Mouse (Mus musculus) thymus, postnatal 14 days (tissue): Measurements from ENCODE around the gene Prrt2.

ENCODE experiments used
- DNase-seq: peaks from one replicate; pipeline ENCODE4 v3.0.0; 2021

Prrt2 gene

DNA sequence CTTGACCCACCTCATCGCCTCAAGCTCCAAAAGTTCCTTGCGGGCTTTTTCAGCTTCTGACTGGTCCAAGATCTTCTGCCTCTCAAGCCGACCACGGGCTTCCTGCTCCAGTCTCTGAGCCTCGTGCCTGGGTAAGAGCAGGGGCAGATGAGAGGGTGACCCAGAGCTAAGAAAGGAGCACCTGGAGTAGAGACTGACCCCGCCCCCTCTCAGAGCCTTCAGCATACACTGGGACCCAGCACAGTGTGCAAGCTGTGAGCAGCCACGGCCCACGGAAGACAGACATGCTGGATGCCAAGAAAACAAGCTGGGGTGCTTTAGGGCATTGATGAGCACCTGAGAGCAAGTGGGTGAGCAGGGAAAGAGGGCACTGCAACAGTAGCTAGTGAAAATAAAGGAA, 32.2 kb downstream of the Prrt2 start:
- peak; percentile 72 for DNase-seq

DNA sequence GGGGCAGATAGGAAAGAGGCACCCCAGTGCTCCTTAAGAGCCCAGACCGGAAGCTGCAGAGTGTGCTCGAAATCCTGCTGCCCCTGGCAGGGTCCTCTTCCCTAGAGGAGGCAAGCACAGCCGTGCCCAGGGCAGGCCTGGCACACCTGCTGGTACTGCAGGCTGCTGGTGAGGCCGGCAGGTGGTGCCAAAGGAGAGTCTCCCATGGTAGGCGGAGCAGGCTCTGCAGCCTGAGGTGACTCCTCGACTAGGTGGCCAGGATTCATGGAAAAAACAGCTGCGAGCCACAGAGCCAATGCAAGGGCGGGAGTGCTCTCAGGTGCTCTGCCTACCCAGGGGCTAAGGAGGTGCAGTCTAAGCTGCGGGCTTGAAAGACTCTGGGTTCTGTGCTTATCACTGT, 34.7 kb downstream of the Prrt2 start:
- peak; percentile 62 for DNase-seq

DNA sequence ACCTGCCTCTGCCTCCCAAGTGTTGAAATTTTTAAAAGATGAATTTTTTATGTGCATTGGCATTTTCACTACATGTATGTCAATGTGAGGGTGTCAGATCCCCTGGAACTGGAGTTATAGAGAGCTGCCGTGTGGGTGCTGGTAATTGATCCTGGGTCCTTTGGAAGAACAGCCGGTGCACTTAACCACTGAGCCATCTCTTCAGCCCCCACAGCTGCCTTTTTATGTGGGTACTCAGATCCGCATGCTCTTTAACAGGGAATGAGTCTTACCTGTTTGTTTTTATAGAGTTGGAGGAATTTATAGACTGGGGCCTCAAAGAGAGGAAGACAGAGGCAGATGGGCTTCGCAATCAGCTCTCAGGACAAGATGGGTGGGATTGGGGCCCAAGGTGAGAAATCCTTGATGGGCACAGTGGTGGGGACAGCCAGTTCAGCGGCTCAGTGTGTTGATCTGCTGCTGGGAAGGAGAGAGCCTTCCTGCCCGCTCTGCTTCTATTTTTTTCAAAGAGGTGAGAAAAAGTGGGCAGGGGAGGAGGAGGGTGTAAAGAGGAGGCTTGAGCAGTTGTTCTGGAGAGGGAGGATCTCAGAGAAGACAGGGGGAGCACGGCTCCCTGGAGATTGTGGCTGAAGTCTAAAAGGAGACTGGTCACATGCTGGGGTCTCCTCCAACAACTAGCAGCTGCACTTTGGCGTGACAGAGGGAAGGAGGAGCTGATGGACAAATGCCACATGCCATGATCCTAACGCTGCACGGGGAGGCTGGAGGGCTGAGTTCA, 36.2 kb downstream of the Prrt2 start:
- no peak for DNase-seq

DNA sequence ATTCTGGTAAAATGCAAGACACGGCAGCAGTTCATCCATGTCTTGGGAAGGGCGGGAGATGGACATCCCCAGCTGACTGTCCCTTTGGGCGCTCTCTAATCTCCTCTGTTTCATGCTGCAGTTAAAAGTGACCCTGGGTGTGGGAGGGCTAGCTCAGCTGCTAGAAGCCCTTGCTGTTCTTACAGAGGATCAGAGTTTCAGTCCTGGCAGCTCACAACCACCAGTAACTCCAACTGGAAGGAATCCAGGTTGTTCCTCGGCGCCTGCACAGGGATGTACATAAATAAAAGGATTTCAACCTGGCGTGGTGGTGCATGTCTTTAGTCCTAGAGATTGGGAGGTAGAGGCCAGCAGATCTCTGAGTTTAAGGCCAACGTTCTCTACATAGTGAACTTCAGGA, 37.9 kb downstream of the Prrt2 start:
- no peak for DNase-seq

DNA sequence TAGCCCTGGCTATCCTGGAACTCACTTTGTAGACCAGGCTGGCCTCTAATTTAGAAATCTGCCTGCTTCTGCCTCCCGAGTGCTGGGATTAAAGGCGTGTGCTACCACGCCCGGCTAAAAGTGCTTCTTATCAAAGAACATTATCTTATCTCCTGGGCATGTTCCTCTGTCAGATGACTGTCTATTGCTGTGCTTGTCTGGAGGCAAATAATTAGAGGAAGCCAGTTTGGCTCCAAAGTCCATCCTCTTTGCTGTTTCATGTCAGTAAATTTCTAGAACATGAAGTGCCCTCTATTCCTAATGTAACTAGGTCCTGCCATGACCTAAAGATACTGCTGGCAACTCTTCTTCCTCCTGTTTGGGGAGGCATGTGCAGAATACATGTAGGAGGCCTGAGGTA, 39.0 kb downstream of the Prrt2 start:
- DNase-seq: no peak

DNA sequence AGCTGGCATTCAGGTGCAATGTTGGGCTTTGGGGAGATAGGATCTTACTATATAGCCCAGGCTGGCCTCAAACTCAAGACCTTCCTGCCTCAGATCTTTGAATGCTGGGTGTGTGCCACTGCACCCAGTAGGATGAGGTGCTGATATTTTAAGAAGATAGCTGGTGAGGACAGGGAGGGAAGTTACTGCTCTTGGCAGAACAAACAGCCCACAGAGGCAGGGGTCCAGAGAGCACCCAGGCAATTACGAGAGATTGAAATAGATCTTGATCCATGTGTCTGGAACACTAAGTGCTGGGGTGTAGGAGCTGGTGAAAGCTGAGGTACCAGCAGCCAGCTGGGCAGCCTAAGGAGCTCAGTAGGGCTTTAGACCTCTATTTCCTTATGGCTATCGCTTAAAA, 39.4 kb downstream of the Prrt2 start:
- DNase-seq: no peak

DNA sequence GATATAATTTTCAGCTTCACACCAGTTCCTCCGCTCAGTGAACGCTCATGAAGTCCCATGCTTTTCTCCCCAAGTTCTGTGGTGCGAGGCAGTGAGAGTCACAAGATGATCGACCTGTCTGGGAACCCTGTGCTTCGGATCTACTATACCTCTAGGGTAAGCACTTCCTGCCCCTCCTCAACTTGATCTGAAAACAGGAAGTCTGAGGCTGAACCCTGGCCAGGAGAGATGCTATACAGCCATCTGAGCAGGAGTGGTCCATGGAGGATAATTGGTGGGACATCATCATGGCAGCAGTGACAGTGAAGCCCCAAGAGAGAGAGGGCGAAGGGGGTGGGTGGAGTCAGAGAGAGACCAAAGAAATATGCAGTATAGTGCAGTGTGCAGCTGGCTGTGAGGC, 42.2 kb downstream of the Prrt2 start:
- peak; percentile 19 for DNase-seq

DNA sequence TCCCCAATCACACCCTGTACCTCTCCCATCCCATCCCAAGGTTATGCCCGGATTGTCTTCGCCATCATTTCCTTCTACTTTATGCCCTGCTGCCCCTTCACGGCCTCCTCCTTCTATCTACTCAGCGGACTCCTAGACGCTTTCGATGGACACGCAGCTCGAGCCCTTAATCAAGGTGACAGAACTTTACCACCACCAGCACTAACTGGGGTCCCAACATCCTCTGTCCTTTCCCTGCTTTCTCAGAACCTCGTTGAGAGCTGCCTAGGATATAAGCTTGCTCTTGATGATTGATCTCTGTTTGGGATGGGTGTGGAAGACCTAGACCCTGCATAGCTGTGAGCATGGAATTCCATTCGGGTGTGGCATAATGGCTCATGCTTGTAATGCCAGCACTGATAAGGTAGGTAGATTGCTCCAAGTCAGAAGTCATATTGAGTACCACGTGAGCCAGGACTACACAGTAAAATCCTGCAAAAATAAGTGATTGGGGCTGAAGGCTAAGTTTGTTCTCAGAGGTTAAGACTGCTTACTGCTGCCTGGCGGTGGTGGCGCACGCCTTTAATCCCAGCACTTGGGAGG, 44.0 kb downstream of the Prrt2 start:
- DNase-seq: no peak

DNA sequence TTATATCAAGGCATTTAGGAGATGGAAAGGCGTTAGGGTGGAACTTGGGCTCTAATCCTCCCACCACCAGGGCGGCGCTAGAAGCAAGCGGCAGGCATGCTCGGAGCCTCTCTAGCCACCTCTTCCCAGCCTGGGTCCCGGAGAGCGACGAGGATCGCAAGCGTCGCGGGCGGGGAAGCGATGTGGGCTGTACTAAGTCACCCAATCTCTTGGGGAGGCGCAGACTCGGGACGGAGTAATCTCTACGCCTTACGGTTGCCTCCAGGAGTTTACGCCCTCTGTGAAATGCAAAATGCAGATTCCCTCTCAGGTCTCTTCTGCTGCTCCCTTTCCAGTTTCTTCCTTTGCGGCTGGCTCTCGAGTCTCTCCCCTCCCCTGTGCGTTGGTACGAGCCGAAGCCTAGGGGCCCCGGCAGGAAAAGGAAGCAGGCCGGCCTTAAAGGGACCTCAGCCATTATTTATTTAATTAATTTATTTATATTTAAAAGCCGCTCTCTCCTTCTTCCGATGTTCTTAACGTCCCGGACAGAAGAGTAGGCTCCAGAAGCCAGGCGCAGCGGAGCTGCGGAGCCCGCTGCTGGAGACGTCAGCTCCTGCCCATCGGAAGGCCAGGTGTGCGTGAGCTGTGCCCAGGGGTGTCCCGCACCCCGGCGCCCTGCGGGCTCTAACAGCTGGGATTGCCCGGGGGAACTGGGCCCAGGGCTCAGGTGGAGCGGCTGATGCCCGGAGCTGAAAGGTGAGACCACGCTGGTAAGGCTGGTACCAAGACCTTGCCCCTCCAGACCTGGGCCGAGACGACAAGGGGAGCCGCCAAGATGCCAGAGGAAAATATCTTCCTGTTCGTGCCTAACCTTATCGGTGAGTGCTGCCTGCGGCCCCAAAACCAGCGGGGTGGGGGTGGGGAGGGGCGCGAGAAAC, 44.8 kb downstream of the Prrt2 start, which contains the start of gene Cdiptos:
Gene Cdiptos (minus strand): TSS at position 149 of the 917 bp plus-strand sequence.
- DNase-seq: peak; percentile 97

DNA sequence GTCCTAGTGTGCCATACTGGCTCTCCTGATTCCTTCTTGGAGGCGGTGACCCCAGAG, 45.3 kb downstream of the Prrt2 start, which contains the start of gene Cdipt:
Gene Cdipt (plus strand): TSS at position 22 of the 57 bp plus-strand sequence.
- DNase-seq: no peak

DNA sequence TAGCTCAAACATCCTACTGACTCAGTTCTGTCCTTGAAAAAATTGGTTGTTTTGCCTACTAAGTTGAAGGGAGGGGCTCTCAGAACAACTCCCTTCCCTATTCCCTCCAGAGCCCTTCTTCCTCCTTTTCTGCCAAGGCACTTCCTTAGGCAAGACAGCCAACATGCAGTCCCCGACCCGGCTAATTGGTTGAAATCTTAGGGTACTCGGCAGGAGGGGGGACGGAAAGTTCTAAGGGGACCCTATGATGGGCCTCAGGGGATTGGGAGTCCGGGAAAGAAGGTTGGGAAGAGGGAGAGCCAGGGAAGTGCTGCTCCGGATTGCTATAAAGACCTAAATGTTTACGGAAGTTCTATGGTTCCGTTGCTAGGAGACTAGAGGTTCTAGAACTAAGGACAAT, 45.5 kb downstream of the Prrt2 start:
- DNase-seq: no peak
